Mouse (Mus musculus): ENCODE measurements around the gene Cdh4. TPM values are rescaled to one million over a fixed set of nuclear protein-coding genes. Genes with fewer than 3 reads are reported as not detected.

Gene Cdh4
- total RNA-seq, 2 experiments from 2014 or later: 16.3 to 23.3 TPM

DNA sequence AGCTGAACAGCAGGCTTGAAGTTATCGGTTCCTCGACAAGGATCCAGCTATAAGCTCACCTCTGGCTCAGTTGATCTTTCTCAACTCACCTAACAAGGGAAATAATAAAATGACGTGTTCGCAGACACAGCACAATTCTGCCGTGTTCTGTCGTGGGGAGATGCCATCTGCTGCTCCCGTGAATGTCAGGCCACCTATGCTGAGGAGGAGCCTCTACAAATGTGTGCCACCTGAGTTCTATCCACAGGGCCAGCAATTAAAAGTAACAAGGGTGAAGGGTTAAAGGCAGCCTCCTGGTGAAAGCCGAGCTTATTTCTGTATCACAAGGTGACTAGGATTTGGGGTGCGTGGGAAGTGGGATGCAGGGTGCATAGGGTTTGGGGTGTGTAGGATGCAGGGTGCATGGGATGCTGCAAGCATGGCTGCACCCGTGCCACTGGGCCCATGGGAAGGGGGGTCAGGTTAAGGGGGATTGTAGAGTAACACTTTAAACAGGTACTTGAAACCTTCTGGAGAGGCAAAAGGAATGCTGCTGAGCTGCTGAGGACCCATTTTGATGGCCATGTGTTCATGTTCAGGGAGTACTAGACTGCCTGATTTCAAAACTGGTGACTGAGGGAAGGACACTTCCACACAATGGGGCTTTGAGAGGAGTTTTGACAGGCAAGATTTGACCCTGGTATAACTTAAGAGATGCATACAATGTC, 333.9 kb downstream of the Cdh4 start:
- no peak for DNase-seq (ENCODE audit: low spot score in 2 of 2)

DNA sequence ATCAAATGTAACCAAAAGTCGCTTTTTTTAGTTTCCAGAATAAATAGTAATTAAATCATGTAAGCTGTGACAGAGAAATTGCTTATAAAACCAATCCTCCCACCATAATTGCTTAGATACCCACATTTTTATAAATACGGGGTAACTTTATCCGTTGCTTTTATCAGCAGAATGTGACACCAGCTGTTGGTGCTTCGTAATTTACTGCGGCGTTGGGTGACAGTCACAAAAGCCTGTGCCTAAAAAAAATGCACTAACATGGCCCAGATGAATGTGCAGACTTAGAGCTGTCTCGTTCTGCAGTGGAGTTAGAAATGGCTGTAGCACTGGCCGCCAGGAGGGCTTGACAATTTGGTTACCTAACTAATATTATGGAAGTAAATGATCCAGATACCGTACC, 337.0 kb downstream of the Cdh4 start:
- no peak for DNase-seq (ENCODE audit: low spot score in 2 of 2)

DNA sequence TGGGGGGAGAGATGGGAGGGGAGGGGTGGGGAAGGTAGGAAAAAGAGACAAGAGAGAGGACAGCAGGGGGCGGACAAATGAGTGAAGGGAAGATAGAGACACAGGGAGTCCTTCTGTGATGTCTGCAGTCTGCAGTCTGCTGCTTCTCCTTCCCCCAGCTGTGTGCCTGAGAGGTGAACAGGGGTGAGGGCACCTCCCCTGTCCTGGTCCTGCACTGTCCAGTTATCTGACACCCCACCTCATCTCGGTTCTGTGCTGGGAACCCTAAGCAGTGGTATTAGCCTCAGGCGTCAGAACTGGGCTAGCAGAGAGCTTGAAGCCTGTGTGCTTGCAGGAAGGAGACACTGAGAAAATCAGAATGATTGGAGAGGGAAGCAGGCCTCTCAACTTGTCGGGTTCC, 338.7 kb downstream of the Cdh4 start:
- DNase-seq (ENCODE audit: low spot score in 2 of 2): no peak

DNA sequence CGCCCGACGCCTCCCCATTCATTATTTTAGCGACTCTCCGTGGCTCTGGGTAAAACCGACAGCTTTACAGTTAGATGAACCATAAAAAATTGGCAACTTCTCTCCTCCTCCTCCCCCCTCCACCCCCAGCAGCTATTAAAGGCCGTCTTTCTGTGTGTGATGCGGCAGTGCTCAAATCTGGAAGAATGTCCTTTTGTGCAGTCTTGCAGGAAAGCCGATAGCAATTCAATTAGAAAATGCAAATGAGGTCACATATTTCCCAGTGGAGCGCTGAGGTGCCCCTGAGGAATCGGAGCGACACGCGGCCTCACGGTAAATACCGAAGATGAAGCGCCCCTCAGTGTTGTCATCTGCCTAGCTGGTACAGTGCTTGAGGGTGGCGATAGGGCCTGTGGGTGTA, 345.0 kb downstream of the Cdh4 start:
- no peak for DNase-seq (ENCODE audit: low spot score in 2 of 2)

DNA sequence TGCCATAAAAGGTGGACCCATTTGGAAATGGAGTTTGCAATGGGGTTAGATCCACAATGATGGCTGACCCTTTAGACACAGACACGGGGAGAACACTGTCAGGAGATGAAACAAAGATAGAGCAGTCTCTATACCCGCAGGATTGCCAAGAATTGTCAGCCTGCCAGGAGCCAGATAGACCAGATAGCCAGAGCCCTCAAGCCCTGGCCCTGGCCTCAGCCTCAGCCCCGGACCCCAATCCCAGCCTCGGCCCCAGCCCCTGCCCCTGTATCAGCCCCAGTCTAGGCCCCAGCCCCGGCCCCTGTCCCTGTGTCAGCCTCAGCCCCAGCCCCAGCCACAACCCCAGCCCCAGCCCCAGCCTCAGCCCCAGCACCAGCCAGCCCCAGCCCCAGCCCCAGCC, 345.6 kb downstream of the Cdh4 start:
- DNase-seq (ENCODE audit: low spot score in 2 of 2): no peak

DNA sequence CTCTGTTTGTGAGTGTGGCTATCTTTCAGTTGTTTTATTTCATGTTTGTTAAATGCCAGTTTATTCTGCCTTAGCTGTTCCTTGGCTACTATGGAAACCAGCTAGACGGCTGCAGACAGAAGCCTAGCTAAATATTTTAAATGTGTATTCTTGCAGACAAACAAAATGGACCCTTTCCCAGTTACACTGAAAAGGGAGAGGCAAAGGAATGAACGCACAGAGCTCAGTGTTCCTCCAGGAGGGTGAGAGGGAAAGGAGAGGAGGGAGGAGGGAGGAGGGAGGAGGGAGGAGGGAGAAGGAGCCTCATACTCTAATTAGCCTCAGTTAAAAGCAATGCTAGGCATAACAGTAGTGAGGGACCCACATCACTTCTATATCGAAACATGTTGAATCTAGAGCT, 348.5 kb downstream of the Cdh4 start:
- DNase-seq (ENCODE audit: low spot score in 2 of 2): no peak

DNA sequence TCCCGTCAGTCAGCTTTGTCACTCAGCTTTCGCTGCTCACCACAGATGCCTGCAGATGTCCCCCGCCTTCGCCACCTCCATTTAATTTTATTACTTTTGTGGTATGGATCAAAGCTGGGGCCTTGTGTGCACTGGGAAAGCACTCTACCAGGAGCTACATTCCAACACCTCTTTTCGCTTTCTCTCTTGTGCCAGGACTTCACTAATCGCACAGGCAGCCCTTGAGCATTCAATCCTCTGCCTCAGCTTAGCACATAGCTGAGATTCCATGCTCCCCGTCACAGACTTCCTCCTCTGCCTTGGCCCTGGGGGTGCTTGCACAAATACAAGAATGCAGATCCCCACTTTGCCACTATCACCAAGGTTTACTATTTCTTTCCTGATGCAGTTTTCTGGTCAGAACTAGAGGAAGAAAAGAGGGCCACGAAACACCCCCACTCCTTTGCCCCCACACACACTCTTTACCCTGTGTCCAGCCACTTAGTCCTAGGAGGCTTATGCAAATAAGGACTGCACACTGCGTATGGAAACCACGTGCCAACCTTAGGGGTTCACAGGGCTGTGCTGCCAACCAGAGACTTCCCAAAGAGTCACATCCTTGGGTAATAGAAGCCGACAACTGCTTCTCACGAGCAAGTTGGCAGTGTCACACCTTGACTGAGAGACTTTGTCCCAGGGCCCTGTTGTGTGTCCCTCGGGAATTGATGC, 350.3 kb downstream of the Cdh4 start:
- DNase-seq (ENCODE audit: low spot score in 2 of 2): no peak

DNA sequence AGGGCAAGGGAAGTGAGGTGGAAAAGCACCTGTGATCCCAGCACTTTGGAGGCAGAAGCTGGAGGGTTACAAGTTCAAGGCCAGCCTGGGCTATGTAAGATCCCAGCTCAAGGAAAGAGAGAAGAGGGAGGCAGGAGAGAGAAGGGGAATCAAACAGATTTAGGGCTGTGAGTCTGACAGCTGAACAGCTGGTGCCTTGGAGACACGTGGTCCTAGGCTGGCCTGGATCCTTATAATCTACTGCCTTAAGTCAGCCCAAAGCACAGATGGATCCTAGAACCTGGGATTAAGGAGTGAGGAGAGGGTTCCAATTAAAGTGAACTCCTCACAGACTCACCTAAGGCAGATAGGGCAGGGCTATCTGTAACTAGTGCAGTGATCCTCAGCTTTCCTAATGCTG, 352.1 kb downstream of the Cdh4 start:
- no peak for DNase-seq (ENCODE audit: low spot score in 2 of 2)

DNA sequence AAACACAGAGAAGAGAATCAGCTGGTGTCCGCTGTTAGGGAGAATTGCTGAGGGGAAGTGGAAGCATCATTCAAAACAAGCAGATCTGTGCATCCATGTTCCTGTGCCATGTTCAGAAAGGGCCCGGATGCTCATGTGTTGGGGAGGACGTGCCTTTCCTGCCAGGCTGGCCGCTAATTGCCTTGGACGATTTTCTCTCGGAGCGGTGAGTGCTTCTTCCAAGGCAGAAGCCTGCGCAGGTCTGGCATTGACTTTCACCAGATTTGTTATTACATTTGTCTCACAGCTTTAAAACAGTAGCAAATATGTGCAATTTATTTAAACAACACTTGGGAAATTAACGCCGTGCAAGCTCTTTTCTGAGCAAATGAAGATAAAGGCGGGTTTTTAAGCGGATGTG, 353.2 kb downstream of the Cdh4 start:
- peak; percentile 52 to 59 for DNase-seq (ENCODE audit: low spot score in 2 of 2)

DNA sequence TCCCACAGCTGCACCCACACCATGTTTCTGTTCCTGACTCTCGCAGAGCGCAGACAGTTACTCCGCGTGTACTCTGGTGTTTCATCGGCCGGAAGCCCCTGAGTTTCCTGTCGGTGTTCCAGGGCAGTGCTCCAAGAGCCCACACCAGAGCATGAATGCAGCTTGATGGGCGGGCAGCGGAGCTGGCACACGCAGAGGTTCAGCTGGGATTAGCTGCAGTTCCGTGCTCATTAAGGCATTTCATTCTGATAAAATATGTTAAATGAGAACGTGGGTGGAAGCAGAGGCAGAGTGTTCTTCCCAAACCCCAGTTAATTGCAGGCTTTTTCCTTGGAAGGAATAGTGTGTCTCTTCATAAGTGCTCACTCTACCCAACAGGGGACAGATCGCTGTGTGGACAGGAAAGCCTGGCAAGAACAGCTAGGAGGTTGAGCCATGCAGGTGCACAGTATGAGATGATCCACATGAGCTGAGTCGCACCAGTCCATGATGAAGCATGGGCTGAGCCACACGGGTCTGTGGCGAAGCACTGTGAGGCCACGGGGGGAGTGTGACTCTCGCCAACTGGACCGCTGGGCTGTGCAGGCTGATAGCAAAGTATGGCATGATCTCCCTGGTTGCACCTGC, 357.8 kb downstream of the Cdh4 start:
- peak; percentile 71 to 76 for DNase-seq (ENCODE audit: low spot score in 2 of 2)

DNA sequence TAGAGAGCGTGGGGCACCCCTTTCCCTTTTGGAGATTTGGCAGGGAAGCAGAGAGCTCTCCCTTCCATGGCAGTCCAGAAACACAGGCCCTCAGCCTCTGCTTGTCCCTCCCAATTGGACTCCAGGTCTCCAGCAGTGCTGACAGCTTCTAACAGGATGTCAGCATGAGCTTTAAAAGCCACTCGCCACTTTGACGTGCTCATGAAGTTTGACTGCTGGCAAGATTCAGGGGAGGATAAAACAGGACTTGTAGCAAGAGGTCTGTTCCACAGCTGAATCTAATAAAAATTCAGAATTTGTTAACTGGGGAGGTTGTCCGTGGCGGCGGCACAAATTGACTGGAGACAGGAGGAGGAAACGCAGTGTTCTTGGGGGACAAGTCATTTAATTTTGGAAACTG, 358.8 kb downstream of the Cdh4 start:
- no peak for DNase-seq (ENCODE audit: low spot score in 2 of 2)

DNA sequence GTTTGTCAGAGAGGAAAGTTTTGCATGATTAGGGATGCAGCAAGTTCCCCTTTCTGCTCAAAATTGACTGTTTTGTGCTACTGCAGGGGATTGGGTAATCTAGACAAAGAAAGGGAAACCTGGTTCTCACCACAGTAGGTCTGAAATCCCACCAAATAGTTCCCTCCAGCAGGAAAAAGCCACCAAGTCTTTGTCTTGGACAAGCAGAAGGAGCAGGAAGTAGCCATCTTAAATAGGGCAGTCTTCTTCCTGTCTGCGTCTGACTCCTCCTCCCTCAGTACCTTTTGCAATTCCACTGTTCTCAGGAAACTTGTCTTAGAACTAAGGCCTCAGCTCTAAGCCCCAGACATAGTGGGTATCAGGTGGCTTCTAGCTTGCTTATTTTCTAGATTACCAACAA, 360.2 kb downstream of the Cdh4 start:
- DNase-seq (ENCODE audit: low spot score in 2 of 2): no peak

DNA sequence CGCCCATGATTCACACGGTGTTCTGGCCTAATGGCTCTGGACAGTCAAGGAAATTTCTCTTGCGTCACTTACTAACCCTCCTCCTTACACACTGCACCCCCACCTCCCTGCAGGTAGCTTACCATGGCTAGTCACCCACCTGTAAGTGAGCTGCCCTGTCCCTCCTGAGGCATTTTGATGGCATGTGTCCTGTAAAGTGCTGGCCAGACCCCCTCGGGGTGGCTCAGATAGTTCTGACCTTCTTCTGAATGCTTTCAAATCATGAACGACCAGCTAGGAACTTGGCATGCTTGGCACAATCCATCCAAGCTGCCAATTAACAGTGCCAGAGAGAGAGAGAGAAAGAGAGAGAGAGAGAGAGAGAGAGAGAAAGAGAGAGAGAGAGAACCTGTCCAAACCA, 368.9 kb downstream of the Cdh4 start:
- no peak for DNase-seq (ENCODE audit: low spot score in 2 of 2)

DNA sequence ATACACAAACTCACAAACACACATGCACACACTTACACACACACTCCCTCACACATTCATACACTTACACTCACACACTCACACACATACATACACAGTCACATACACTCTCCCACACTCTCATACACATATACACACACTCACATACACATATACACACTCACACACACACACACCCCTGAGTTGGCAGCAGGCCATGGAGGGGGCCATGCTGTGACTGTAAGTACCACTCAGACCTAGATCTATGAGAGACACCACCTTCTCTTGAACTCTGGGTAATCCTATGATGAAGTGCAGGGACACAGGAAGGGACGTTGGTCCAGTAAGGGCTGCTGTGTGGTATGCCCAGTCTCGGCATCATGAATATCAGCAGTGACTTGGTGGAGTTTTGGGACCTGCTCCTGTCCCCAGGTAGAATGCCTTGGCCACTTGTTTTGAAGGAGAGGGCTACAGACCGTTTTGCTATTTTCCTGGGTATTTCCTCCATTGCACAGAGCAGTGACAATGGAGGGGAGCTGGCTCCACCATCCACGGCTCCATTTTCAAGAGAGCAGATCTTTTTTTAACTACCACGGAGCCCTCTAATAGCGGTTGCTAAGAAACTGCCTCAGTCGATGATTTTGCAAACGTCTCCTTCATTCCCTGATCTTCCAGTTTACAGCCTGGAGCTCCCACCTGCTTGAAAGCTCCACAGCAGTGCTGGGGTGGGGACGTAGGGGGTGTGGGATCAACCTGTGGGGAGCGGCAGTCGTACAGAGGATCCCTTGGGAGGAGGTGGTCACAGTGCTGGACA, 371.0 kb downstream of the Cdh4 start:
- DNase-seq (ENCODE audit: low spot score in 2 of 2): peak in 1 of 2 experiments; percentile 14

DNA sequence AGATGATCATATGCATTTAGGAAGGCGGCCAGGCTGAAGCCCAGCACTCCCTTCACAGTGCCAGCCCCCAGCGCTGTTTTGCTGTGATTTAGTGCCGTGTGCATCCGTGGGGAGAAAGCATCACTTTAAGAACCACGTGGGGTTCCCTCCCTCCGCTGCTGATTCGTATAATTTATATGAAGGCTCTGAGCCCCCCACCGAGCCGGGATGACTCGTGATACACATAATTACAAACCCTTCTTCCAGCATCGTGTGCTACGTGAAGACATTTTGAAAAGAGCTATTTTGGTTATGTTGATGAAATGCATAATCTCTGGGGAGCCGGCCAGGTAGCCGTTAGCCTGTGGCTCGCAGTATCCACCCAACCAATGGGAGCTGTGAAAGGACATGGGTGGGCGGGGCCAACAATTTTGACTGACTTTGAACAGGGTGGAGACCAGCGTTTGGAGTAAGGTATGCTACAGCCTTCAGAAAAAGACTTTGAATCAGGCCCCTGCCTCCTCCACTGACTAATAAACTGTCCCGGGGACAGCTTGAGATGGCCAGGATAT, 382.6 kb downstream of the Cdh4 start:
- peak; percentile 29 to 60 for DNase-seq (ENCODE audit: low spot score in 2 of 2)

DNA sequence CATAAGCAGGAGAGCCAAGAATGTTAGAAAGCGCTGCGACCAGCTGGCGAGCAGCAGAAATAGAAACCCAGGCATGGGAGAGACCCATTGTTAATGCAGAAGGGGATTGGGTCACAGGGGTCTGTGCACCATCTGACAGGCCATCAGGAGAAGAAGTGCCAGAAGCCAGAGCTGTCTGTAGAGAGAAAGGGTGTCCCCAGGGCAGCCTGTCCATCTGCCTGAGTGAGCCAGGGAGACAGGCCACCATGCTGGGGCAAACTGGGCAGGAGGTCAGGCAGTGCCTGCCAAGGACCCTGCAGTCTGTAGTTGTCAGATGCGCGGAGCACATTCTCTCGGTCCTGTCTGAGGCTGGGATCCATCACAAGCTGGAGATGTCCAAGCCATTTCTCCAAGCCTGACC, 386.7 kb downstream of the Cdh4 start:
- DNase-seq (ENCODE audit: low spot score in 2 of 2): no peak

DNA sequence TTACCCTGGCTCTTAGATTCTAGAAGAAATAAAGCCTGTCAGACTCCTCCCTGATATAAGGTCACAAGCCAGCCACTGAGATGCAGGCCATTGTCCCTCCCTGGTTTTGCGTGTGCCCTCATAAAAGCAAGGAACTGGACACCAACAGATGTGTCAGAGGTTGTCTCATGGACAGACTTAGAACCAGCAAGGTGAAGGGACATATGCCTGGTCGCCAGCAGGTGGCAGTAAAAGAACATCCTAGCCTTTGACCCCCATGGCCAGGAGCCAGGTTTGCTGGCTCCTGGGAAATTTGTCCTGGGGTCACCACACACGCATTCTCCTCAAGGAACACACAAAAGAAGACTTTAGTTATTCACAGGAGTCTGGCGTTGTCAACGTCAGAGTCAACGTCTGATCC, 387.7 kb downstream of the Cdh4 start:
- DNase-seq (ENCODE audit: low spot score in 2 of 2): peak in 1 of 2 experiments; percentile 48

DNA sequence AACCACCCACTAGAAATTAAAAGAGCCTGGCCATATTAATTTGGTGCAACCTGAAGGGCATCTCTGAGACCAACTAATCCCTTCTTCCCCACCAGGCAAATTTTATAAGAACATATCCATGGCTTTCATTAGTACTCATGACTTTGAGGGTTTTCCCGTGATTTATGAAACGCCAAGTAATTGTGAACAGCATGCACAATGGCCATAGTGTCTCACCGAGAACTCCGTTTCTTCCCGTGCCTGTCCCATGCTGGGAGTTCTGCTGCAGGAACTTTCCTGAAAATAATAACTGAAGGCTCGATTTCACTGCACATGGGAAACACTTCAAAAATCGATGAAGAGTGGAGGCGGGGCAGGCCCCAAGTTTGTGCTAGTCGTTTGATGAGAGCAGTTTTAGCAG, 392.7 kb downstream of the Cdh4 start:
- DNase-seq (ENCODE audit: low spot score in 2 of 2): no peak

DNA sequence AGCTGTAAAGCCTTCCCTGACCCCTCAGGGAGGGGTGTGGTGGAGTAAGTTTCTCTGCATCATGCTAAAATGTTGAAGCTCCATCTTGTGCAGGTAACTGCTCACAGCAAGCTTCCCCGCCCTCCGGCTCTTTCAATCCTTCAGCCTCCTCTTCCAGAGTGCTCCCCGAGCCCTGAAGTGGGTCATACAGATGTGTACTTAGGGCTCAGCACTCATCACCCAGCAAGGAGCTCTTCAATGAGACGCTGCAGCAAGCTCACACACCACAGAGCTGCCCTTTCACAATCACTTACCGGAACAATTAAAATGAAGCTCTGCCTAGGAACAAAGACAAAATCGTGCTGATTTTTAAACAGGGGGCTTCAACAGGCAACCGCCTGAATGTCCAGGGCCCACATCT, 393.3 kb downstream of the Cdh4 start:
- no peak for DNase-seq (ENCODE audit: low spot score in 2 of 2)

DNA sequence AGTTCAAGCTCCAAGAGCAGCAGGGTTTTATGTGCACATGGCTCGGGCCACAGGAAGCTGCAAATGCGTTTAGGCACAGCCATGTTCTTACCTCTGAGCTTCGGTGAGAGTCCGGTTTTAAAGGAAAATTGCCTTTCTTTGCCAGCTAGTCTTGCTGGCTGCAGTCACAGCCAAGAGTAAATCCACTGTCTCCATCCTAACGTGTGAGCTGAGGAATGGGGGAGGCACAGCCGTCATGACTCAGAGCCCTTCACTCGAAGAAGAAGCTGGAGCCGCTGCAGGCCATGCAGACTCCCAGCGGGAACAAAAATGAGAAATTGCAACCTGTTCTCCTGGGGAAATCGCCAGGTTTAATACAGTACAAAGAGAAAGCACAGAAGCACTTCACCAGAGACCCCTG, 395.0 kb downstream of the Cdh4 start:
- no peak for DNase-seq (ENCODE audit: low spot score in 2 of 2)

DNA sequence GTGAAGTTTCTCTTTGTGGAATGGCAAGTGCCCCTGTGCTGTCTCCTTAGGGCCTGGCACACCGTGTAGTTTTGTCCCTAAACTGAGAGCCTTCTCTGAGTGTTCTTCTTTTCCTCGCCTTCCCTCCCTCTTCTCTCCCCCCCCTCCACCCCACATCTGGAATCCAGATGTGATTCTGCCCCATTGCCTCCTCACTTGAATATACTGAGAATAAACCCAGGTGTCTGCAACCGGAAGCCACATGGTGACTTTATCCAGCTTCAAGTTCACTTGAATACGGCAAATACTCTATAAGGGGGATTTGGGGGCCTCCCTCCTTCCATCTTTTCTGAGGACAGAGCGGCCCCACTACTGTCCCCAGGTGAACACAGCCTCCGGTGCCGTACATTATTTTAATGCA, 395.8 kb downstream of the Cdh4 start:
- DNase-seq (ENCODE audit: low spot score in 2 of 2): no peak

Measured in layer of hippocampus, postnatal 10 days (tissue).